Mouse (Mus musculus): ENCODE results near the gene Lypd5.

- TF ChIP-seq CTCF (IDR thresholded peaks at IDR 0.05; ENCODE audit: insufficient read depth, low read depth, low read length): no peak
- TF ChIP-seq POLR2A (IDR thresholded peaks at IDR 0.05; ENCODE audit: insufficient read depth, low read depth, low read length): no peak
Measured at GRCm38 (mm10) chr7:24368946-24369345, 19.9 kb downstream of the Lypd5 start.

Data from olfactory bulb, adult 2 months (tissue).